Mouse (Mus musculus) midbrain, postnatal 0 days (tissue): ENCODE data around the gene Dynlt1f. TPM values are rescaled to one million over a fixed set of nuclear protein-coding genes. Genes with fewer than 3 reads are reported as not detected.
"Not testable (repeated sequence)": the region's sequence is repeated elsewhere in the genome, so short reads cannot be mapped to it uniquely, and the experiment has no call there.

Experiments used
- ATAC-seq: fragments of 200-750 bp; cut with Nextera tagmentation; 2 replicates; pipeline ENCODE4 v1.8.0; 2017; ENCODE audit warnings: moderate number of reproducible peaks, mild to moderate bottlenecking, moderate TSS enrichment, moderate library complexity; ENCODE audit not compliant: low FRiP score
- DNase-seq: peaks from one replicate; pipeline ENCODE4 v3.0.0-alpha.2; 2015; ENCODE audit warnings: low spot score
- H3K27ac ChIP-seq: fragments of 300-500 bp; sonication (generic); 2 replicates; pipeline ENCODE4 v1.5.1; 2014; ENCODE audit warnings: low read depth, mild to moderate bottlenecking, low read length, mixed read lengths
- H3K27me3 ChIP-seq: fragments of 300-500 bp; sonication (generic); 2 replicates; pipeline ENCODE4 v1.6.1; 2014; ENCODE audit warnings: low read length, control low read depth, mixed read lengths; ENCODE audit not compliant: insufficient read depth
- H3K36me3 ChIP-seq: fragments of 300-500 bp; sonication (generic); 2 replicates; pipeline ENCODE4 v1.6.1; 2014; ENCODE audit warnings: low read length, control low read depth, mixed read lengths; ENCODE audit not compliant: insufficient read depth
- H3K4me1 ChIP-seq: fragments of 300-500 bp; sonication (generic); 2 replicates; pipeline ENCODE4 v1.6.1; 2014; ENCODE audit warnings: mild to moderate bottlenecking, control low read depth, antibody characterized with exemption, low read length, mixed read lengths; ENCODE audit not compliant: insufficient read depth
- H3K4me2 ChIP-seq: fragments of 300-500 bp; sonication (generic); 2 replicates; pipeline ENCODE4 v1.6.1; 2014; ENCODE audit warnings: low read depth, mild to moderate bottlenecking, low read length, mixed read lengths; ENCODE audit not compliant: poor library complexity, severe bottlenecking
- H3K4me3 ChIP-seq: fragments of 300-500 bp; sonication (generic); 2 replicates; pipeline ENCODE4 v1.5.1; 2014; ENCODE audit warnings: low read depth, mild to moderate bottlenecking, low read length, moderate library complexity
- H3K9ac ChIP-seq: fragments of 300-500 bp; sonication (generic); replicated peaks from 2 replicates; pipeline ENCODE4 v1.6.1; 2014; ENCODE audit warnings: mild to moderate bottlenecking, low read length, moderate library complexity, mixed read lengths; ENCODE audit not compliant: poor library complexity, severe bottlenecking
- H3K9me3 ChIP-seq: fragments of 300-500 bp; sonication (generic); 2 replicates; pipeline ENCODE4 v1.6.1; 2016; ENCODE audit warnings: low read length, control low read depth
- CTCF ChIP-seq: IDR thresholded peaks from 2 replicates; pipeline ENCODE4 v1.5.1; 2016; ENCODE audit warnings: antibody characterized with exemption, mild to moderate bottlenecking
- WGBS: fragments of 180-500 bp; shearing (Covaris S2); extraction: QIAGEN DNeasy Blood & Tissue Kit; methylation state at CpG from one replicate; pipeline ENCODE4 v1.1.7; 2014; 5-methylcytosine and 5-hydroxymethylcytosine counted together
- polyA plus RNA-seq: library from polyadenylated mRNA; unstranded; fragments of >200 nt; fragmentation: Nextera tagmentation; extraction: Ambion mirVana; gene quantifications from 2 replicates; pipeline ENCODE4 v1.2.1, GENCODE M21; 2015
- total RNA-seq: library from RNA; depleted of rRNA; stranded (reverse); fragments of >200 nt; gene quantifications from 2 replicates; pipeline ENCODE4 v1.2.3, GENCODE M21; 2014; rRNA removed

Dynlt1f gene
- 139 and 140 TPM in 2 replicates for total RNA-seq
- polyA plus RNA-seq = 274 and 277 TPM in 2 replicates

- not testable (repeated sequence) for H3K9me3 ChIP-seq, H3K4me1 ChIP-seq, H3K36me3 ChIP-seq, H3K27me3 ChIP-seq
- Histone ChIP-seq H3K9ac (peak within 1 kb of the TSS; percentile 44; the same call in 1 of the 2 replicates), H3K27ac (peak within 1 kb of the TSS; percentile 78), H3K4me2 (peak within 1 kb of the TSS; percentile 39; the same call in 1 of the 2 replicates), H3K4me3 (peak within 1 kb of the TSS; percentile 37)
- WGBS = 3% methylated on average over 18 of the region's 33 CpGs
- ATAC-seq (peak; percentile 92), DNase-seq (peak; percentile 6)
- TF ChIP-seq CTCF = peak; percentile 4; the same call in 1 of the 2 replicates
Measured at GRCm38 (mm10) chr17:6655567-6656281, at the start of gene Dynlt1f. TSS of gene Dynlt1f (minus strand) at chr17:6655900.

- not testable (repeated sequence) for H3K36me3 ChIP-seq, H3K4me3 ChIP-seq, H3K27ac ChIP-seq, H3K9ac ChIP-seq, H3K4me1 ChIP-seq, H3K27me3 ChIP-seq, H3K9me3 ChIP-seq, ATAC-seq, H3K4me2 ChIP-seq
- WGBS = 45% methylated on average over 7 of the region's 9 CpGs
- DNase-seq = peak; percentile 7
Measured at GRCm38 (mm10) chr17:6703381-6704270, 47.9 kb upstream of the Dynlt1f start.

- DNase-seq, H3K9ac ChIP-seq, H3K4me2 ChIP-seq, H3K4me1 ChIP-seq, H3K27ac ChIP-seq, H3K36me3 ChIP-seq, H3K27me3 ChIP-seq, H3K9me3 ChIP-seq, H3K4me3 ChIP-seq, ATAC-seq: not testable (repeated sequence)
- 32% methylated on average over 2 of the region's 8 CpGs for WGBS
Measured at GRCm38 (mm10) chr17:6702625-6703221, 47.0 kb upstream of the Dynlt1f start.

- not testable (repeated sequence) for DNase-seq, H3K4me3 ChIP-seq, ATAC-seq, H3K27me3 ChIP-seq, H3K36me3 ChIP-seq, H3K4me2 ChIP-seq, H3K27ac ChIP-seq, H3K9me3 ChIP-seq, H3K4me1 ChIP-seq, H3K9ac ChIP-seq
- WGBS = 74% methylated on average over 3 of the region's 7 CpGs
Measured at GRCm38 (mm10) chr17:6700077-6700476, 44.4 kb upstream of the Dynlt1f start.

GRCm38 (mm10) chr17:6699502-6699901, 43.8 kb upstream of the Dynlt1f start:
- not testable (repeated sequence) for H3K36me3 ChIP-seq, H3K4me3 ChIP-seq, H3K4me1 ChIP-seq, H3K27ac ChIP-seq, H3K9ac ChIP-seq, H3K27me3 ChIP-seq, H3K4me2 ChIP-seq, ATAC-seq, DNase-seq, H3K9me3 ChIP-seq
- WGBS = 96% methylated on average over 8 of the region's 9 CpGs
